Mouse (Mus musculus) testis, adult 2 months (tissue): Measurements from ENCODE around the gene Bcl2l10.

Experiments used
- CTCF ChIP-seq: fragments of 200-500 bp; IDR thresholded peaks from 2 replicates; pipeline ENCODE4 v1.5.1; 2012; ENCODE audit warnings: low read depth, mild to moderate bottlenecking, inconsistent platforms, low read length, moderate library complexity; ENCODE audit not compliant: control insufficient read depth, insufficient read depth, insufficient replicate concordance
- POLR2A ChIP-seq: fragments of 200-500 bp; IDR thresholded peaks from 2 replicates; pipeline ENCODE4 v1.6.1; 2012; ENCODE audit warnings: low read depth, mild to moderate bottlenecking, inconsistent platforms, low read length, moderate library complexity; ENCODE audit not compliant: control insufficient read depth

DNA sequence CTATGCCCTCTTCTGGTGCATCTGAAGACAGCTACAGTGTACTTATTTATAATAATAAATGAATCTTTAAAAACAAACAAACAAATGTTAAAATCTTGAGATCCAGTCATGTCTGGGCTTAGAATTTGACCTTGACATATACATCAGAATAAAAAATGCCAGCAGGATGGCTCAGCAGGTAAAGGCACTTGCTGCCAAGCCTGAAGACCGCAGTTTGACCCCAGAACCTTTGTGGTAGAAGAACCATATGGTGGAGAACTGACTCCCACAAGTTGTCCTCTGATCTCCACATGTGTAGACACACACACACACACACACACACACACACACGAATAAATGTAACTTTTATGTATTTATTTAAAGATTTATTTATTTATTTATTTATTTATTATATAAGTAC is 44.5 kb upstream of the Bcl2l10 start:
- no peak for TF ChIP-seq POLR2A
- no peak for TF ChIP-seq CTCF
